1 mouse cellular context compared by ENCODE assay signal in genomic region chr10:108191381-108191787, GRCm38 (mm10).
A peak's percentile ranks its signal among the peaks of the same experiment; 100 is the strongest.
TF ChIP-seq lines count a peak whose summit lies in the region.

No protein-coding gene starts in this region.

TF ChIP-seq in CH12.LX, 34 proteins besides CTCF, POLR2A, EP300 and RAD21 (continued from another document):
- TF ChIP-seq JUN (IDR thresholded peaks at IDR 0.05; ENCODE audit: insufficient read depth, low read depth, low read length) (peak; percentile 92), ZNF384 (IDR thresholded peaks at IDR 0.05; ENCODE audit: low read depth, low read length) (no peak), MAFK (IDR thresholded peaks at IDR 0.05; ENCODE audit: insufficient replicate concordance, low read length) (peak; percentile 85)
